Mouse (Mus musculus) telencephalon, adult 2 months (tissue): ENCODE measurements around the gene Ncoa1.

Experiments used
- DNase-seq: peaks from one replicate; pipeline ENCODE4 v3.0.0-alpha.2; 2011; ENCODE audit warnings: low read depth, low spot score

Ncoa1 gene

GRCm38 (mm10) chr12:4212908-4213307 is 264.1 kb downstream of the Ncoa1 start:
- DNase-seq, result no peak

DNA sequence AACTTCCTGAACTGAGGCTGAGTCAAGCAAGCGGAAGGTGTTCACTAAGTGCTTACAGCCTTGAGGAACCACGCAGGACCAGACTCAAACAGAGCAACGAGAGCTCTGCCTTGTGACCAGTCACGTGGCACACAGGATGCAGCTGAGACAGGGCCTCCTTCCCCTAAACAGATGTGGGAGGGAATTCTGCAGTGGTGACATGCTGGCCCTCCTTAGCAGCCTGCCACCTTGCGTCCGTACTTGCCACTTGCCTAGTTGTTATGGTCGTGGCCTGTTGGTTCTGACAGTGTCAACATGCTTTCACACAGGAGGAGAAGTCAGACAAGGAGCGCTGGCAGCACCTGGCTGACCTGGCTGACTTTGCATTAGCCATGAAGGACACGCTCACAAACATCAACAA is 265.8 kb downstream of the Ncoa1 start:
- no peak for DNase-seq

GRCm38 (mm10) chr12:4209196-4209595 is 267.8 kb downstream of the Ncoa1 start:
- no peak for DNase-seq

DNA sequence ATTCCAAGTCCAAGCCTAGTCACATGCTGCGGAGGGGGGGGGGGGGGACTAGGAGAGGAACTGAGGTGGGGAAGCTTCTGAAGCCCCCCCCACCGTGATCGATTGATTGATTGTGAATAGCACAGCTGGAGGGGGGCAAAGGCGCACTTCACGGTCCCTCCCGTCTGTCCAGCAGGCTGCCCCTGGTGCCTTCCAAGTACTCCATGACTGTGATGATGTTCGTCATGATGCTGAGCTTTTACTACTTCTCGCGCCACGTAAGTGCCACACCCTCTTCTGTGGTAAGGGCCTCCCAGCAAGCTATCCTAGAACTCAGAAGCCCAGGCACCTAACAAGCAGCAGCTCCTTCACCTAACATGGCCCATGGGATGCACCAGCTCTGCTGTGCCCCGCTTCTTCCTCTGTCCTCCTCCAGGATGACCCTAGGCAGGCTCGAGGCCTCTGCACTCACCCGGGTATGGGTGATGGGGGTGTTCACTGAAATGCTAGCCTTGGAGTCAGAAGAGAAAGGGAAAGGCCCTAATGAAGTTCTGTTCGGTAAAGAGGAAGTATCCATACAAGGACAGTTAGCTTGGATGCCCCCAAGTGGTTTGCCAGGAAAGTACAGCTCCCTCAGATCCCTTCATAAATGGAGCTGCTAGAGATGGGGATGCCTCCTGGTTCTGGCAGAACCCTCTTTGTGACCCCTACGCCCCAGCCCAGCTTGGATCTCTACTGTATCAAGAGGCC is 268.4 kb downstream of the Ncoa1 start:
- no peak for DNase-seq

- no peak for DNase-seq
Observed at GRCm38 (mm10) chr12:4206106-4206505, 270.9 kb downstream of the Ncoa1 start.

- no peak for DNase-seq
Observed at GRCm38 (mm10) chr12:4202206-4202605, 274.8 kb downstream of the Ncoa1 start.

DNA sequence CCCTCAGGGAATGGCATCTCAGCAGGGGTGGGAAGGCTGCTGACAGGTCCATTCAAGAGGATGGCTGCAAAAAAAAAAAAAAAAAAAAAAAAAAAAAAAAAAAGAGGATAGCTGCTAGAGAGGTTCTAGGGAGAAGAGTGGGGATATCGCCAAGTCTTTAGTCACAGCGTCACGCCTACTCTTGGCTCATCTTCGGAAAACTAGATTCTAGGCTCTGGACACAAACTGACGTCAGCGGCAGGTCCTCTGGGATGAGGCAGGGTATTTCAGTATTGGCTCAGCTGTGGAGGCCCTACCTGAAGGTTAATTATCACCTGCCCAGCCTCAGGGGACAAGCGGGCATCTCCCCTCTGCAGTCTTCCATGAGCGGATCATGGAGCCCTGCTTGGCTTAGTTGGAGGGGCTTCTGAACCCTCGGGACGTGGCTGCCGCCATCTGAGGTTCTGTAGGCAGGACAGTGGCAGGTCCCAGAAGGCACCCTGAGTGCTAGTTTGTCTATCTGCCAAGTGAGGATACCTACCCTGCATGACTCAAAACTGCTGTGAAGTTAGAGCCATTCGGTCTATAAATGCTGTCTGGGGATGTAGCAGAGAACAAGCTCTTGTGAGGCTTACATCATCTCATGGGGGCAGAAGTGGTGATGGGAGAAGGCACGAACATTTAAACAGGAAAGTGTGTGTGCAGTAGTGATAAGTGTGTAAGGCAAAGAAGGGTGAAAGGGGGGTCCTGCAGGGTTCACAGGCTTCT is 275.4 kb downstream of the Ncoa1 start:
- peak; percentile 78 for DNase-seq

DNA sequence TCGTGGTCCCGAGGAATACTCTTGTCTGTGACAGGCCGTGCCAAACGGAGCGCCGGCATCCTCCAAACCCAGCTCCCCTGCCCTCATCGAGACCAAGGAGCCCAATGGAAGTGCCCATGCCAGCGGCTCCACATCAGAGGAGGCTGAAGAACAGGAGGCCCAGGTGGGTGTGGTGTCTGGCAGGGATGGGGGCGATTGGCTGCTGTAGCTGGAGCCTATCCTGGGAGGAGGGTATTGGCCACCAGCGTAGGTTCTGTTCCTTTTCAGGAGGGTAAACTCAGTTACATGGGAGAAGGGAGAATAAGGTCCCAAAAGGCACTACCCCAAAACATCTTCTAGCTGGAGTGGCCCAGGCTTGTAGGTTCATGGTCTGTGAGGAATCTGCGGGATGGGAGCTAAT is 277.7 kb downstream of the Ncoa1 start:
- DNase-seq, result no peak

DNA sequence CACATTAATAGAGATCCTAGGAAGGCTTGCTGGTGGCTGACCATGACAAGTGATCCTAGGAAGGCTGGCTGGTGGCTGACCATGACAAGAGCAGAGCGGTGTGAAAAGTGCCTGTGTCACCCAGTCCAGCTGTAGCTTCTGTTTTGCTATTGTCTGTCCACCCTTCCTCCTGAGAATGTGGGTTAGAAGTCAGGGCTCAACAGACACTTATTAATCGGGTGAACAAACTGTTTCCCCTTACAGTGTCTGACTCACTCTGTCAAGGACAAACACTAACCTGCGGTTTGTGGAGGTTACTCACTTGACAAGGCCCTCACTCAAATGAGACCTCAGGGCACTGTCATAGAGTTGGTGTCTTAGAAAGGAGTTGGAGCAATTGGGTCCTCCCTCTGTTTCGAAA is 278.3 kb downstream of the Ncoa1 start:
- no peak for DNase-seq
